ENCODE assay signal across 16 mouse cellular contexts in genomic region chr7:37270841-37271240, GRCm38 (mm10).
"Had no signal": no experiment of that assay in that cellular context is flagged by ENCODE, and none has a peak within 500 bp of the region (broad histone marks: within the 10 kb centered on the region; RNA-seq: fewer than 3 reads in every experiment).

No protein-coding gene starts in this region.

- DNase-seq: retina, postnatal 1 day; right cerebral cortex, adult 18-20 months; right cerebral cortex, postnatal 14 days; right cerebral cortex, postnatal 25 days; right cerebral cortex, postnatal 4 days; spleen, adult 18-20 months; thymus, adult 18-20 months; thymus, adult 2 months; thymus, postnatal 14 days; thymus, postnatal 25 days; thymus, postnatal 36 days; thymus, postnatal 4 days had no signal

- H3K27me3 ChIP-seq: neural tube, embryonic 13.5 days; neural tube, embryonic 15.5 days; stomach, embryonic 15.5 days had no signal

- H3K9me3 ChIP-seq: neural tube, embryonic 13.5 days; neural tube, embryonic 15.5 days; stomach, embryonic 15.5 days had no signal

- H3K27ac ChIP-seq: neural tube, embryonic 13.5 days; neural tube, embryonic 15.5 days; stomach, embryonic 15.5 days; stomach, postnatal 0 days had no signal

- H3K4me2 ChIP-seq: neural tube, embryonic 13.5 days; neural tube, embryonic 15.5 days; stomach, embryonic 15.5 days had no signal

- H3K4me3 ChIP-seq: neural tube, embryonic 13.5 days; neural tube, embryonic 15.5 days; stomach, embryonic 15.5 days had no signal

- H3K36me3 ChIP-seq: neural tube, embryonic 13.5 days; neural tube, embryonic 15.5 days; stomach, embryonic 15.5 days had no signal

- H3K9ac ChIP-seq: neural tube, embryonic 13.5 days; neural tube, embryonic 15.5 days; stomach, embryonic 15.5 days had no signal

- H3K4me1 ChIP-seq: neural tube, embryonic 13.5 days; neural tube, embryonic 15.5 days; stomach, embryonic 15.5 days had no signal
